Mouse (Mus musculus) fibroblast of lung, adult 2 months (primary cell): Measurements from ENCODE around the gene Uroc1.

Experiments used
- DNase-seq: peaks from one replicate; pipeline ENCODE4 v3.0.0-alpha.2; 2011; ENCODE audit warnings: low read depth

The Uroc1 gene

GRCm38 (mm10) chr6:90332561-90333425, at the start of gene Uroc1:
Gene Uroc1, plus strand, starts transcription at chr6:90333284.
- no peak for DNase-seq

DNA sequence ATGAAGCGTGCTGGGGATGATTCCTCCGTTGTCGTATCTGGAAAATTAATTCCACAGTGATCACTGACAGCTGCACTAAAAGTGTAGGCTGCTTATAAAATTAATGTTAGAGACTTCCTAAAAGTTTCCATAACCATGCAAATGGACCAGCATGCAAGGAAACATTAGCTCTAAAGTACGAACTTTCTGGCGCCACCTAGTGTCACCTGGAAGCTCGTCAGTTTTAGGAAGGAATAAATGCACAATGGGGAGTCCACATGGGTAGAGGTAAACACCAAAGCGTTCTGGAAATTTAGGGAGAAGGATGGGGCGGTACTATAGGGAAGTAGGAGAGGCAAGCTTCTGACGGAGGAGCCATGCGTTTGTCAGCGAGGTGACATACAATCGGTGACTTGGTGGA, 44.8 kb upstream of the Uroc1 start:
- peak; percentile 5 for DNase-seq

DNA sequence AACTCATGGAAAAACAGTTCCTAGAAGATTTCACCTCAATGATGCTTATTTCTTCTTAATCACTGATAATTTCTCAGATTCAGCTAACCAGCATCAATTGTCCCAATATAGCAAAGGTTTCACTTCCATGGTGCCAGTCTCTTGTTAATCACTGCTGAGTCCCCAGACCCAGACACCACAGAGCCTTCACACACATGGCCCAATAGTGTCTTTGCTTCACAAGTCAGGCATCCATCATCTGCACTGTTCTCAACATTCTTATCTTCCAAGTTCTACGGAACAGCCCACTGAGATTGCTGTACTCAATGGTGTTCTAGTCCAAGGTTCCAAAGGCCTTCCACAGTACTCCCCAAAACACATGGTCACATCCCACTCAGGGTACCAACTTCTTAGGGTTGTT, 32.2 kb upstream of the Uroc1 start, which contains the start of gene BC048671:
Gene BC048671 (plus strand): TSS at position 301 of the 400 bp plus-strand sequence.
- no peak for DNase-seq

DNA sequence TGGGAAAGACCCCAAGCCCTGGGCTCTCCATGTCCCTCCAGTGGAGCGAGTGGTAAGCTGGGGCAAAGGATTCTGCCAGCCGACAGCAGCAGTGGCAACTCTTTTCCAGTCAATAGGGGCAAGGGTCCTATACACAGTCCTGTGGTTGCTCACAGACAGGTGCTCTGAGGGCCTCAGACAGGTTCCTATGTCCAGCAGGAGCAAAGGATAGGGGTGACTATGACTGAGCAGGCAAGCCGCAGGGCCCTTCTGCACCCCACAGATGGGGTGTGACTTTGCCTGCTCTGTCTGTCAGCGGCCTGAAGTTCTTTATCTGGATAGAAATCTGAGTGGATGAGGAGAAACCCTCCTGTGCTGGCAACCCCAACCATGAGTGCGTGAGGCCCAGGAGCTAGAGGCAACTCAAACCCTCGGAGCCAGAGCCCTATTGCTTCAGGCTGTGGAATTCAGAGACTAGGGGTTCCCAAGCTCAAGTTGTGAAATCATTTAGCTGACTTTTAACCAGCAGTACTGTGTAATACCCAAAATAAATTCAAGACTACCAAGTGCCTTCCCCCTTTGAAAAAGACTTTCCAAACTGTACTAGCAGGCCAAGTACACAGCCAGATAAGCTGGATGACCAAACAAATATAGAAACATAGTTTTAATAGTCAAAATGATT, 26.6 kb upstream of the Uroc1 start:
- DNase-seq: no peak

GRCm38 (mm10) chr6:90308839-90309778, 24.0 kb upstream of the Uroc1 start:
- DNase-seq: no peak

GRCm38 (mm10) chr6:90315961-90316360, 17.1 kb upstream of the Uroc1 start:
- DNase-seq: no peak

GRCm38 (mm10) chr6:90317510-90318258, 15.4 kb upstream of the Uroc1 start:
- no peak for DNase-seq

- DNase-seq: no peak
Observed at GRCm38 (mm10) chr6:90319019-90319418, 14.1 kb upstream of the Uroc1 start.

- DNase-seq: no peak
Observed at GRCm38 (mm10) chr6:90319475-90320191, 13.5 kb upstream of the Uroc1 start.

- no peak for DNase-seq
Observed at GRCm38 (mm10) chr6:90320429-90320828, 12.7 kb upstream of the Uroc1 start.

DNA sequence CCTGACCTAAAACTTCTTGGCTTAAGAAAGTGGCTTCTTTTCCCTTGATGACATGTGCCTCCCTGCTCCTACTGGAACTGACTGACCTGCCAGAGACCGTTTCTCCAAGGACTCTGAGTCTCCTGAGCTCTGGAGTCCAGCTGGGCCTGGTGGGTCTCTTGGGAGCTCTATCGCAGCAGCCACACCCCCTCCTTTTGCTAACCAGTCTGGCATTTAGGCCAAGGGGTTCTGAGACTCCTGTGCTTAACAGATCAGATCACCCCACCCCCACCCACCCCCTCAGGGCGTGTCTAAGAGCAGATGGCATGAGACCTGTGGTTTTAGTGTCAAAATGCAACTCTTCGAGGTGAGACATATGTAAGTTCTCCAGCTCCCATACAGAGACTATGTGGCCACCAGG, 11.3 kb upstream of the Uroc1 start:
- no peak for DNase-seq

GRCm38 (mm10) chr6:90324026-90324425, 9.1 kb upstream of the Uroc1 start:
- no peak for DNase-seq

- no peak for DNase-seq
Observed at GRCm38 (mm10) chr6:90324463-90324862, 8.6 kb upstream of the Uroc1 start.

GRCm38 (mm10) chr6:90324991-90325390, 8.1 kb upstream of the Uroc1 start, which contains the start of gene Chst13:
Gene Chst13, minus strand, starts transcription at chr6:90325185.
- DNase-seq: no peak

DNA sequence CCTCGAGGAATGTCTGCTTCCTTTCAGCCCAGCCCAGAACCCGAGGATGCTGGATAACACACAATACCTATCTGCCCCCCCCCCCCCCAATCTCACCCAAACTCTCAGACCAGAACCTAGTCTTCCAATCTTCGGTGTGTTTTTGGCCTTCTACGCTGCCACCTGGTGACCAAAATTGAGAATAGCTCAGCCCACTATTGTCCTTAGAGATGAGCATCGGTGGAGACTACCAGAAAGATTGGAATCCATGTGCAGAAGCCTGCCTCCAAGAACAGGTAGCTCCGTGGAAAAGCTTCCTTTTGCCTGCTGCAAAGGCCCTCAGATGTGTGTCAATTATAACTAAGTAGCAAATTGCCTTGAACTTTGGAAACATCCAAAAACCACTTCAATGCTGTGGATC, 5.4 kb upstream of the Uroc1 start:
- no peak for DNase-seq

DNA sequence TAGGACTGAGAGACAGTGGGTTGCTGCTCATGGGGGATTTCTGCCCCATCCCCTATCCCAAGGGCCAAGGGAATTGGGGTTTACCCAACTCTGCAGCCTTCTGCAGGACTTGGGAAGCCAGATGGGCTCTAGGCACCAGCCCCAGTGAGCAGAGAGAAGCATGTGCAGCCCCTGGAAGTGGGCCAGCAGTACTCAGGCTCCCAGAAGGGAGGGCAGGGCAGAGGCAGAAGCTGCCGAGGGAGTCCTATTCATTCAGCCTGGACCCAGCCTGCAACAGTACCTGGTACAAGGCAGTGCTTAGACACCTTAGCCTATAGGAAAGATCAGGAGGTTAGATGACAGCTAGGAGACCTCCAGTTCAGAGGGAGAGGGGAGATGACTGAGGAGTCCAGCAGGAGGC, 3.1 kb upstream of the Uroc1 start:
- no peak for DNase-seq

DNA sequence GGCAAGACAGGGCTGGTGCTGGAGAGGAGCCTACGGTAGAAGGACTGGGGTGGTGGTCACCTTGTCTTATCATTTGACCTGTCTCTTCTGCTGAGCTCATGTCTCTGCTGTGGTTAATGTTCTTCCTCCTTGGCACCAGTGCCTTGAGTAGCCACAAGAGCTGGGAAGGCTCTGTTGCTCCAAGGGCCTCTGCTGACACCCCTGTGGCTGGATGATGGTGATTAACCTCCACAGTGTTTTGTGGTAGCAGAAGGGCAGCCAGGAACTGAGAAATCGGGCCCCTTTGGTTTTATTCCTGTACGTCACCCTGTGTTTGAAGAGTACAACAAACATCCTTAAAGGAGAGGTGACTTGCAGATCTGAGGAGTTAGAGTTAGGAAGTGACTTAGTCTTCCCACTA, 1.2 kb downstream of the Uroc1 start:
- DNase-seq: no peak

DNA sequence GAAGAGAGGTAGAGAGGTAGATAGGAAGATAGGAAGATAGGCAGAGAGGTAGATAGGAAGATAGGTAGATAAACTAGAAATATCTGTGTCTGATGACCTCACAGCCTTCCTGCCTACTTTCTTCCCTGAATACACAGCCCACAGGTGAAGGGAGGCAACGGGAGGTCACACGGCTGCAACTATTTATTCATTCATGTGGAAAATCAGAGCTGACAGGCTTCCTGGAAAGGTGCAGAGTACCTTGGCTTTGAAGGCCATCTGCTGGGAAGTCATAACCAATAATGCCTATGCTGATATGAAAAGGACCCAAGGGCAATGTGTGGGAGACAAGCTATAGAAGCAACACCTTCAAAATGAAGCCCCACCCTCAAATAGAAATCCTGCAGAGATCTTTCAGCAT, 9.3 kb downstream of the Uroc1 start:
- no peak for DNase-seq

- no peak for DNase-seq
Observed at GRCm38 (mm10) chr6:90347183-90347582, 14.1 kb downstream of the Uroc1 start.

GRCm38 (mm10) chr6:90348500-90348899, 15.4 kb downstream of the Uroc1 start:
- DNase-seq: no peak

GRCm38 (mm10) chr6:90350011-90350410, 16.9 kb downstream of the Uroc1 start:
- no peak for DNase-seq
